In the genomic region with DNA sequence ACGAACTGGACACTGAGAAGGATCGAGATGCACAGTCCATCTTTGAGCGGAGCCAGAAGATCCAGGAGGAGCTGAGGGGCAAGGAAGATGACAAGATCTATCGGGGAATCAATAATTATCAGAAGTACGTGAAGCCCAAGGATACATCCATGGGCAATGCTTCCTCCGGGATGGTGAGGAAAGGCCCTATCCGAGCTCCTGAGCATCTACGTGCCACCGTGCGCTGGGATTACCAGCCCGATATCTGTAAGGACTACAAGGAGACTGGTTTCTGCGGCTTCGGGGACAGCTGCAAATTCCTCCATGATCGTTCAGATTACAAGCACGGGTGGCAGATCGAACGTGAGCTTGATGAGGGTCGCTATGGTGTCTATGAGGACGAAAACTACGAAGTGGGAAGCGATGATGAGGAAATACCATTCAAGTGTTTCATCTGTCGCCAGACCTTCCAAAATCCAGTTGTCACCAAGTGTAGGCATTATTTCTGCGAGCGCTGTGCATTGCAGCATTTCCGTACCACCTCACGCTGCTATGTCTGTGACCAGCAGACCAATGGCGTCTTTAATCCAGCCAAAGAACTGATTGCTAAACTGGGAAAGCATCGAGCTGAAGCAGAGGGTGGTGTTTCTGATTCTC, we compare ENCODE assay signal across 1 mouse cellular context.
A peak's percentile ranks its signal among the peaks of the same experiment; 100 is the strongest.
TF ChIP-seq lines count a peak whose summit lies in the region.

No protein-coding gene starts in this region.

TF ChIP-seq in CH12.LX, 34 proteins besides CTCF, POLR2A, EP300 and RAD21:
- TF ChIP-seq MYC (IDR thresholded peaks at IDR 0.05; ENCODE audit: low read depth, low read length) (no peak), BHLHE40 (IDR thresholded peaks at IDR 0.05; ENCODE audit: low read depth, low read length) (peak; percentile 30; the same call in 1 of the 2 replicates)
TF ChIP-seq in CH12.LX: peak in this region for 1.
